Mouse (Mus musculus) heart, adult 18-20 months (tissue): ENCODE results near the gene Rbm12b1. TPM values are rescaled to one million over a fixed set of nuclear protein-coding genes. Genes with fewer than 3 reads are reported as not detected.
"Not testable (repeated sequence)": the region's sequence is repeated elsewhere in the genome, so short reads cannot be mapped to it uniquely, and the experiment has no call there.

Experiments used
- DNase-seq, 2 experiments: peaks; one replicate each; pipeline ENCODE4 v3.0.0; 2021 to 2022; ENCODE audit warnings: mixed read lengths in 1 of 2
- long read RNA-seq, 2 experiments: library from polyadenylated mRNA; stranded (forward); transcript quantifications; one replicate each; pipeline ENCODE4 v2.0.0; 2021
- total RNA-seq, 2 experiments: library from RNA; stranded (reverse); gene quantifications; 2 replicates each; pipeline ENCODE4 v1.2.3; 2021

Rbm12b1 gene
- total RNA-seq: 1 to 10 TPM; 8.4 TPM
- long read RNA-seq, experiment 1, partial matches to known transcripts: 0 of 5 reads
- long read RNA-seq, experiment 1, other reads (novel, unspliced or antisense): 3 of 5 reads
- long read RNA-seq, experiment 2, partial matches to known transcripts: 0 of 1 reads
- long read RNA-seq, experiment 2, other reads (novel, unspliced or antisense): 0 of 1 reads

- peak; percentile 87 for DNase-seq
Observed at GRCm38 (mm10) chr4:12140141-12140567, at the start of gene Rbm12b1. Gene Rbm12b1, plus strand, starts transcription at chr4:12140264.

- DNase-seq: peak; percentile 6 to 45
Observed at GRCm38 (mm10) chr4:12140592-12141062, 563 bp downstream of the Rbm12b1 start.

GRCm38 (mm10) chr4:12141516-12141915, 1.5 kb downstream of the Rbm12b1 start:
- not testable (repeated sequence) for DNase-seq

- DNase-seq: no peak
Observed at GRCm38 (mm10) chr4:12147660-12148059, 7.6 kb downstream of the Rbm12b1 start.

- no peak for DNase-seq
Observed at GRCm38 (mm10) chr4:12170986-12171317, 30.9 kb downstream of the Rbm12b1 start.

GRCm38 (mm10) chr4:12171318-12172091, 31.4 kb downstream of the Rbm12b1 start, which contains the start of gene Fam92a:
Gene Fam92a, minus strand, starts transcription at chr4:12172015.
- peak; percentile 70 to 79 for DNase-seq

GRCm38 (mm10) chr4:12178992-12179391, 38.9 kb downstream of the Rbm12b1 start:
- no peak for DNase-seq

Other genes with a start within 250 kb of the Rbm12b1 start
- gene Gm10604, start 159.0 kb upstream of the Rbm12b1 start, total RNA-seq: not detected
- 1 to 10 TPM; 6.1 to 7.2 TPM for gene Rbm12b2, start 50.8 kb upstream of the Rbm12b1 start, total RNA-seq
- gene Fam92a, start 31.8 kb downstream of the Rbm12b1 start, total RNA-seq: 10 to 100 TPM; 18.2 to 20.0 TPM